Mouse (Mus musculus): ENCODE measurements around the gene Epha1. TPM values are rescaled to one million over a fixed set of nuclear protein-coding genes. Genes with fewer than 3 reads are reported as not detected.
A peak's percentile ranks its signal among the peaks of the same experiment; 100 is the strongest.

Epha1 gene
- polyA plus RNA-seq, 1 experiment from 2014 or later: 0.24 TPM

- no peak overlapping the region for H3K4me3 ChIP-seq
- H3K4me1 ChIP-seq (replicated peaks): peaks cover 9% of the 10 kb centered on the region; the same call in 1 of the 2 replicates
- no peaks in the 10 kb centered on the region for H3K27me3 ChIP-seq
- ATAC-seq (ENCODE audit: low read depth): no peak
- no peaks in the 10 kb centered on the region for H3K36me3 ChIP-seq
- no peak overlapping the region for H3K9ac ChIP-seq
- no peaks in the 10 kb centered on the region for H3K9me3 ChIP-seq
- H3K27ac ChIP-seq (replicated peaks): no peak overlapping the region
- 84% methylated on average over 3 of the region's 3 CpGs for WGBS
- no peak overlapping the region for H3K4me2 ChIP-seq
Observed at GRCm38 (mm10) chr6:42328757-42329156, 44.3 kb downstream of the Epha1 start.

- WGBS: 92% methylated on average over 3 of the region's 3 CpGs
- H3K27ac ChIP-seq (replicated peaks): no peak overlapping the region
- no peak overlapping the region for H3K9ac ChIP-seq
- ATAC-seq (ENCODE audit: low read depth): no peak
- H3K9me3 ChIP-seq: no peaks in the 10 kb centered on the region
- no peak overlapping the region for H3K4me3 ChIP-seq
- H3K4me2 ChIP-seq: no peak overlapping the region
- H3K4me1 ChIP-seq (replicated peaks): peaks cover 31% of the 10 kb centered on the region
- no peaks in the 10 kb centered on the region for H3K27me3 ChIP-seq
- no peaks in the 10 kb centered on the region for H3K36me3 ChIP-seq
Observed at GRCm38 (mm10) chr6:42326509-42326908, 46.6 kb downstream of the Epha1 start.

- ATAC-seq (ENCODE audit: low read depth): 0 out of 2 replicates have a peak, but pooled peaks have one; percentile 5
- Histone ChIP-seq H3K4me3 (peak overlapping the region; percentile 77), H3K4me2 (peak overlapping the region; percentile 82), H3K9ac (peak overlapping the region; percentile 95; the same call in 1 of the 2 replicates), H3K27me3 (no peaks in the 10 kb centered on the region), H3K36me3 (peaks cover 9% of the 10 kb centered on the region; the same call in 1 of the 2 replicates), H3K27ac (replicated peaks) (peak overlapping the region; percentile 95), H3K9me3 (no peaks in the 10 kb centered on the region), H3K4me1 (replicated peaks) (peaks cover 36% of the 10 kb centered on the region)
- 1% methylated on average over 7 of the region's 7 CpGs for WGBS
Observed at GRCm38 (mm10) chr6:42325268-42325609, 47.8 kb downstream of the Epha1 start.

- ATAC-seq (ENCODE audit: low read depth): peak; percentile 92
- Histone ChIP-seq H3K4me2 (peak within 1 kb of the TSS; percentile 82), H3K9me3 (no peaks in the 10 kb centered on the region), H3K4me3 (peak within 1 kb of the TSS; percentile 77), H3K9ac (peak within 1 kb of the TSS; percentile 95), H3K27me3 (no peaks in the 10 kb centered on the region), H3K27ac (replicated peaks) (peak within 1 kb of the TSS; percentile 95), H3K4me1 (replicated peaks) (peaks cover 36% of the 10 kb centered on the region), H3K36me3 (peaks cover 14% of the 10 kb centered on the region)
- under 1% methylated on average over 56 of the region's 68 CpGs for WGBS
Observed at GRCm38 (mm10) chr6:42324482-42325267, 48.4 kb downstream of the Epha1 start, which contains the start of gene Fam131b. Gene Fam131b (minus strand): TSS chr6:42324643.

GRCm38 (mm10) chr6:42324067-42324481 is 49.0 kb downstream of the Epha1 start:
- ATAC-seq (ENCODE audit: low read depth): peak; percentile 79
- peaks cover 36% of the 10 kb centered on the region for H3K4me1 ChIP-seq (replicated peaks)
- H3K4me2 ChIP-seq: peak overlapping the region; percentile 82
- under 1% methylated on average over 31 of the region's 32 CpGs for WGBS
- peak overlapping the region; percentile 95 for H3K27ac ChIP-seq (replicated peaks)
- H3K9me3 ChIP-seq: no peaks in the 10 kb centered on the region
- no peaks in the 10 kb centered on the region for H3K27me3 ChIP-seq
- H3K4me3 ChIP-seq: peak overlapping the region; percentile 77
- peaks cover 14% of the 10 kb centered on the region for H3K36me3 ChIP-seq
- H3K9ac ChIP-seq: peak overlapping the region; percentile 95

- no peaks in the 10 kb centered on the region for H3K9me3 ChIP-seq
- peak overlapping the region; percentile 77 for H3K4me3 ChIP-seq
- H3K27ac ChIP-seq (replicated peaks): peak overlapping the region; percentile 95
- peak; percentile 42 for ATAC-seq (ENCODE audit: low read depth)
- H3K27me3 ChIP-seq: no peaks in the 10 kb centered on the region
- peak overlapping the region; percentile 95 for H3K9ac ChIP-seq
- 1% methylated on average over 28 of the region's 28 CpGs for WGBS
- peak overlapping the region; percentile 82 for H3K4me2 ChIP-seq
- H3K36me3 ChIP-seq: peaks cover 19% of the 10 kb centered on the region
- peaks cover 36% of the 10 kb centered on the region for H3K4me1 ChIP-seq (replicated peaks)
Observed at GRCm38 (mm10) chr6:42323371-42324066, 49.5 kb downstream of the Epha1 start.

GRCm38 (mm10) chr6:42318293-42318692 is 54.8 kb downstream of the Epha1 start:
- Histone ChIP-seq H3K9me3 (no peaks in the 10 kb centered on the region), H3K4me1 (replicated peaks) (peaks cover 23% of the 10 kb centered on the region), H3K9ac (no peak overlapping the region), H3K4me3 (no peak overlapping the region), H3K36me3 (peaks cover 68% of the 10 kb centered on the region), H3K27me3 (no peaks in the 10 kb centered on the region), H3K27ac (replicated peaks) (no peak overlapping the region), H3K4me2 (no peak overlapping the region)
- WGBS: 91% methylated on average over 4 of the region's 4 CpGs
- no peak for ATAC-seq (ENCODE audit: low read depth)

GRCm38 (mm10) chr6:42310427-42311053 is 62.5 kb downstream of the Epha1 start:
- 87% methylated on average over 2 of the region's 2 CpGs for WGBS
- no peak overlapping the region for H3K4me2 ChIP-seq
- no peaks in the 10 kb centered on the region for H3K27me3 ChIP-seq
- H3K36me3 ChIP-seq: peaks cover 80% of the 10 kb centered on the region
- H3K4me3 ChIP-seq: no peak overlapping the region
- H3K4me1 ChIP-seq (replicated peaks): no peaks in the 10 kb centered on the region
- ATAC-seq (ENCODE audit: low read depth): no peak
- H3K9me3 ChIP-seq: no peaks in the 10 kb centered on the region
- no peak overlapping the region for H3K9ac ChIP-seq
- H3K27ac ChIP-seq (replicated peaks): no peak overlapping the region

- H3K27ac ChIP-seq (replicated peaks): no peak overlapping the region
- no peak overlapping the region for H3K9ac ChIP-seq
- peaks cover 81% of the 10 kb centered on the region for H3K36me3 ChIP-seq
- WGBS: 57% methylated on average over 8 of the region's 8 CpGs
- no peak overlapping the region for H3K4me2 ChIP-seq
- H3K4me1 ChIP-seq (replicated peaks): no peaks in the 10 kb centered on the region
- no peaks in the 10 kb centered on the region for H3K27me3 ChIP-seq
- no peak for ATAC-seq (ENCODE audit: low read depth)
- no peak overlapping the region for H3K4me3 ChIP-seq
- no peaks in the 10 kb centered on the region for H3K9me3 ChIP-seq
Observed at GRCm38 (mm10) chr6:42309816-42310378, 63.2 kb downstream of the Epha1 start.
